In genomic region chr17:53465569-53465968, GRCm38 (mm10) we compare ENCODE assay signal across 10 mouse cellular contexts. TPM values are rescaled to one million over a fixed set of nuclear protein-coding genes. Genes with fewer than 3 reads are reported as not detected.
DNase-seq lines count a peak whose midpoint lies in the region; TF ChIP-seq lines count a peak whose summit lies in the region.
"Had no signal": no experiment of that assay in that cellular context is flagged by ENCODE, and none has a peak within 500 bp of the region (broad histone marks: within the 10 kb centered on the region; RNA-seq: fewer than 3 reads in every experiment).

No protein-coding gene starts in this region.

- peak; percentile 26 for DNase-seq in gastrocnemius, adult 2 months
- no peak for DNase-seq in gastrocnemius, postnatal 25 days
- DNase-seq in 416B (ENCODE audit: low read depth) = peak; percentile 49
- DNase-seq in T-cell, adult 2 months (ENCODE audit: low spot score) = peak; percentile 15
- peak; percentile 21 for DNase-seq in lung, postnatal 10 days
- no peak for DNase-seq in urinary bladder, postnatal 25 days (ENCODE audit: low spot score)
- DNase-seq in layer of hippocampus, postnatal 36 days = no peak
- no peak for DNase-seq in gastrocnemius, adult 8-10 months (ENCODE audit: low spot score in 2 of 2)

- peak; percentile 32 for TF ChIP-seq CTCF in gastrocnemius, adult 2 months (IDR thresholded peaks at IDR 0.05)

- H3K4me3 ChIP-seq in gastrocnemius, adult 2 months = no peak overlapping the region
- H3K4me3 ChIP-seq: embryonic facial prominence, embryonic 13.5 days; hindbrain, embryonic 12.5 days had no signal

- H3K27ac ChIP-seq in gastrocnemius, adult 2 months = no peak overlapping the region
- H3K27ac ChIP-seq: embryonic facial prominence, embryonic 13.5 days; hindbrain, embryonic 12.5 days had no signal

- intact Hi-C loops in gastrocnemius, adult 2 months (cut with DNase I) = no loop called here

RNA-seq across cellular contexts. Expression of gene Efhb, which starts 2.4 kb away (rescaled TPM):
- under 1 TPM; 0.06 to 0.10 TPM for total RNA-seq in gastrocnemius, adult 2 months (2021)
- under 1 TPM; 0.13 to 0.19 TPM for total RNA-seq in gastrocnemius, postnatal 25 days (2021)
- under 1 TPM in 1 of 2 experiments, not detected in 1; 0.40 TPM for total RNA-seq in layer of hippocampus, postnatal 36 days (2021)
- total RNA-seq in gastrocnemius, adult 8-10 months (2022) = under 1 TPM in 2 of 4 experiments, not detected in 2; 0.08 to 0.11 TPM

RNA-seq across cellular contexts. Expression of gene Rab5a, which starts 13.5 kb away (rescaled TPM):
- 10 to 100 TPM; 48.0 to 52.0 TPM for total RNA-seq in gastrocnemius, adult 2 months (2021)
- 10 to 100 TPM; 38.3 to 39.7 TPM for total RNA-seq in gastrocnemius, postnatal 25 days (2021)
- total RNA-seq in layer of hippocampus, postnatal 36 days (2021) = 100 to 1,000 TPM; 123 to 127 TPM
- total RNA-seq in gastrocnemius, adult 8-10 months (2022) = 10 to 100 TPM; 49.0 to 53.9 (median 50.0) TPM

Comparison
In these comparisons a context has a peak if more than half of its experiments do, and no peak if none do; other contexts are left out.
1. DNase-seq: peak in gastrocnemius, adult 2 months (single experiment), 416B (single experiment), T-cell, adult 2 months (single experiment) and lung, postnatal 10 days (single experiment); none in gastrocnemius, postnatal 25 days (single experiment), urinary bladder, postnatal 25 days (single experiment), layer of hippocampus, postnatal 36 days (0 of 2) and gastrocnemius, adult 8-10 months (0 of 2).